Mouse (Mus musculus): ENCODE results near the gene Copz2.

GRCm38 (mm10) chr11:96821956-96822355 lies 27.7 kb upstream of the Copz2 start:
- TF ChIP-seq CTCF (IDR thresholded peaks at IDR 0.05) = no peak
- no peak for TF ChIP-seq EP300 (IDR thresholded peaks at IDR 0.05)

Data from lung, postnatal 0 days (tissue).